Mouse (Mus musculus) liver, postnatal 0 days (tissue): ENCODE data around the gene Bad. TPM values are rescaled to one million over a fixed set of nuclear protein-coding genes. Genes with fewer than 3 reads are reported as not detected.

Experiments
- ATAC-seq: fragments of 200-750 bp; cut with Nextera tagmentation; 2 replicates; pipeline ENCODE4 v1.8.0; 2017; ENCODE audit warnings: mild to moderate bottlenecking, moderate library complexity
- DNase-seq: peaks from one replicate; pipeline ENCODE4 v3.0.0-alpha.2; 2016
- H3K27ac ChIP-seq: fragments of 300-500 bp; sonication (generic); 2 replicates; pipeline ENCODE4 v1.5.1; 2014; ENCODE audit warnings: antibody characterized with exemption, moderate library complexity, mild to moderate bottlenecking, low read depth
- H3K27me3 ChIP-seq: fragments of 300-500 bp; sonication (generic); 2 replicates; pipeline ENCODE4 v1.6.1; 2014; ENCODE audit warnings: low read length, control low read depth, mixed read lengths; ENCODE audit not compliant: insufficient read depth
- H3K36me3 ChIP-seq: fragments of 300-500 bp; sonication (generic); replicated peaks from 2 replicates; pipeline ENCODE4 v1.6.1; 2014; ENCODE audit warnings: mild to moderate bottlenecking, control low read depth, low read length, moderate library complexity, mixed read lengths; ENCODE audit not compliant: insufficient read depth
- H3K4me1 ChIP-seq: fragments of 300-500 bp; sonication (generic); 2 replicates; pipeline ENCODE4 v1.6.1; 2014; ENCODE audit warnings: antibody characterized with exemption, mild to moderate bottlenecking, control low read depth; ENCODE audit not compliant: insufficient read depth
- H3K4me2 ChIP-seq: fragments of 300-500 bp; sonication (generic); 2 replicates; pipeline ENCODE4 v1.6.1; 2014; ENCODE audit warnings: low read depth, mild to moderate bottlenecking, low read length, moderate library complexity, mixed read lengths
- H3K4me3 ChIP-seq: fragments of 300-500 bp; sonication (generic); 2 replicates; pipeline ENCODE4 v1.5.1; 2014; ENCODE audit warnings: low read depth, low read length
- H3K9ac ChIP-seq: fragments of 300-500 bp; sonication (generic); replicated peaks from 2 replicates; pipeline ENCODE4 v1.6.1; 2014; ENCODE audit warnings: mild to moderate bottlenecking, moderate library complexity
- H3K9me3 ChIP-seq: fragments of 300-500 bp; sonication (generic); 2 replicates; pipeline ENCODE4 v1.6.1; 2016; ENCODE audit warnings: mild to moderate bottlenecking, control low read depth, low read length, mixed read lengths
- CTCF ChIP-seq: sonication (generic); IDR thresholded peaks from 2 replicates; pipeline ENCODE4 v1.5.1; 2016; ENCODE audit warnings: antibody characterized with exemption, low read depth
- EP300 ChIP-seq: IDR thresholded peaks from 2 replicates; pipeline ENCODE4 v1.6.1; 2016; ENCODE audit warnings: antibody characterized with exemption, low read depth, mild to moderate bottlenecking
- WGBS: fragments of 180-500 bp; shearing (Covaris S2); extraction: QIAGEN DNeasy Blood & Tissue Kit; methylation state at CpG from one replicate; pipeline ENCODE4 v1.1.7; 2014; ENCODE audit not compliant: insufficient replicate concordance; 5-methylcytosine and 5-hydroxymethylcytosine counted together
- polyA plus RNA-seq: library from polyadenylated mRNA; unstranded; fragments of >200 nt; fragmentation: Nextera tagmentation; extraction: Ambion mirVana; gene quantifications from 2 replicates; pipeline ENCODE4 v1.2.1, GENCODE M21; 2015

Gene Bad
- polyA plus RNA-seq, 1 experiment from 2014 or later, result 30.6 TPM

DNA sequence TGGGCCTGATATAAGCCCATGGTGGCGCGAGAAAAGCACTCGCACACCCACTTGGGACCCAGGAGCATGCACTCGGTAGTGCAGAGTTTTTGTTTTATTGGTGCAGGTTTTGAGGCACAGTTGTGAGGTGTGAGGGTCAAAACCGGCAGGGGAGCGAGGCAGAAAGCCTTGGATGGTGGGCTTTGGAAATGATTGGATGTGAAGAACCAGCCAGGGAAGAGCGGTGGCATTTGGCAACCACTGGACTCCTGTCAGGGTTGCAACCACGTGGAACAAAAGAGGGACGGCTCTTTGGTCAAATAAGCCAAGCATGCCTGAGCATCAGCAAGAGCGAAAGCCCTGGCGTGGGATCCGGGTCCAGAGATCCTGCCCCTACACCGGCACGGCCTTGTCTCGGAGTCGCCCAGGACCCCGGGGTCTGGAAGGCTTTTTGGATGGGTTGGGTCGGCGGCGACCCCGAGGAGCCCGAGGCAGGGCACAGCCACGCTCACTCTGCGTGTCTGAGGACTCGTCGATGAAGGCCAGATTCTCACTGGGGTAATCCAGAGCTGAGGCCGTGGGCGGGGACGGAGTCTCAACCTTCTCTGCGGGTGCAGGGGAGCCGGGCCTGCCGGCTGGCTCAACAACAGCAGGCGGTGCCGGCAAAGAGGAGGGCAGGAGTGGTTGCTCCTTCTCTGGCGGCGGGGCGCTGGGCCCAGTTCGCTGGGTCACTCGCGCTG lies 15.9 kb upstream of the Bad start:
- ATAC-seq, result no peak
- no peak for TF ChIP-seq EP300
- no peak for TF ChIP-seq CTCF
- WGBS, result 19% methylated on average over 40 of the region's 40 CpGs
- no peak overlapping the region for H3K4me2 ChIP-seq
- no peak for DNase-seq
- no peak overlapping the region for H3K27ac ChIP-seq
- no peaks in the 10 kb centered on the region for H3K36me3 ChIP-seq
- H3K4me1 ChIP-seq, result peaks cover 23% of the 10 kb centered on the region
- H3K27me3 ChIP-seq, result peaks cover 55% of the 10 kb centered on the region
- H3K9me3 ChIP-seq, result no peaks in the 10 kb centered on the region
- H3K9ac ChIP-seq, result no peak overlapping the region
- peak overlapping the region; percentile 6 for H3K4me3 ChIP-seq

GRCm38 (mm10) chr19:6926559-6927255 lies 15.0 kb upstream of the Bad start:
- H3K4me3 ChIP-seq, result 0 out of 2 replicates have a peak overlapping the region, but pooled peaks have one; percentile 0
- H3K9me3 ChIP-seq, result no peaks in the 10 kb centered on the region
- ATAC-seq (no peak), DNase-seq (no peak)
- no peaks in the 10 kb centered on the region for H3K36me3 ChIP-seq
- peaks cover 21% of the 10 kb centered on the region for H3K4me1 ChIP-seq
- no peak overlapping the region for H3K27ac ChIP-seq
- H3K4me2 ChIP-seq, result peak overlapping the region; percentile 5; the same call in 1 of the 2 replicates
- WGBS, result 15% methylated on average over 26 of the region's 26 CpGs
- H3K27me3 ChIP-seq, result peaks cover 59% of the 10 kb centered on the region
- TF ChIP-seq CTCF (no peak), EP300 (no peak)
- no peak overlapping the region for H3K9ac ChIP-seq

- Histone ChIP-seq H3K27ac (no peak overlapping the region), H3K4me2 (no peak overlapping the region), H3K36me3 (no peaks in the 10 kb centered on the region), H3K4me1 (peaks cover 14% of the 10 kb centered on the region; the same call in 1 of the 2 replicates), H3K9me3 (no peaks in the 10 kb centered on the region), H3K27me3 (peaks cover 73% of the 10 kb centered on the region), H3K9ac (no peak overlapping the region), H3K4me3 (no peak overlapping the region)
- DNase-seq (no peak), ATAC-seq (no peak)
- no peak for TF ChIP-seq CTCF
- no peak for TF ChIP-seq EP300
- 26% methylated on average over 9 of the region's 9 CpGs for WGBS
Observed at GRCm38 (mm10) chr19:6928080-6928479, 13.6 kb upstream of the Bad start.

DNA sequence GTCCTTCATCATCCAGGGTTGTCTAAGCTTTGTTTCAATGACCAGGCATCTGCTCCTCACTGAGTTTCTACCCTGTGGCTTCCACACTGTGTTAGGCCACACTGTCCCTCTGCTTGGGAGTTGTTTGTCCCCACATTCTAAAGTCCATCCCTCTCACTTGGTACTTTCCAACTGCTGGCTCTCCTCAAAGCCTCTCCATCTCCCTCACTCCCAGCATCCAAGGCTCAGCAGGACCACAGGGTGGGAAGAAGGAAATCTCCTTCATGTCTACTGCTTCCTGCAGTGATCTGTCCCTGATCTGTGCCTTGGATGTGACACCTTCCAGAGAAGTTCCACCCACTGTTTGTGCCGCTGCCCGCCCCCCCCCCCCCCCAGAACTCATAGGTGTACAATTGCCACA lies 10.7 kb upstream of the Bad start:
- Histone ChIP-seq H3K9me3 (no peaks in the 10 kb centered on the region), H3K9ac (no peak overlapping the region), H3K36me3 (no peaks in the 10 kb centered on the region), H3K4me3 (no peak overlapping the region), H3K4me1 (peaks cover 9% of the 10 kb centered on the region), H3K27me3 (peaks cover 82% of the 10 kb centered on the region), H3K27ac (no peak overlapping the region), H3K4me2 (no peak overlapping the region)
- WGBS, result 0% methylated on average over 1 of the region's 2 CpGs
- TF ChIP-seq EP300 (no peak), CTCF (no peak)
- no peak for ATAC-seq
- DNase-seq, result no peak

- DNase-seq, result no peak
- WGBS, result 57% methylated on average over 1 of the region's 1 CpGs
- Histone ChIP-seq H3K36me3 (no peaks in the 10 kb centered on the region), H3K9me3 (no peaks in the 10 kb centered on the region), H3K4me3 (no peak overlapping the region), H3K27ac (no peak overlapping the region), H3K9ac (no peak overlapping the region), H3K4me1 (peaks cover 6% of the 10 kb centered on the region), H3K27me3 (peaks cover 73% of the 10 kb centered on the region), H3K4me2 (no peak overlapping the region)
- no peak for TF ChIP-seq EP300
- TF ChIP-seq CTCF, result no peak
- ATAC-seq, result peak; percentile 55; the same call in 1 of the 2 replicates
Observed at GRCm38 (mm10) chr19:6932018-6932417, 9.6 kb upstream of the Bad start.

- no peak overlapping the region for H3K4me2 ChIP-seq
Observed at GRCm38 (mm10) chr19:6933102-6933435, 8.6 kb upstream of the Bad start.

More at GRCm38 (mm10) chr19:6933102-6933435, 8.6 kb upstream of the Bad start:
- H3K9me3 ChIP-seq, result no peaks in the 10 kb centered on the region
- peaks cover 6% of the 10 kb centered on the region for H3K4me1 ChIP-seq
- TF ChIP-seq CTCF, result no peak
- TF ChIP-seq EP300, result no peak
- no peaks in the 10 kb centered on the region for H3K36me3 ChIP-seq
- no peak overlapping the region for H3K9ac ChIP-seq
- H3K27me3 ChIP-seq, result peaks cover 63% of the 10 kb centered on the region
- no peak overlapping the region for H3K27ac ChIP-seq
- DNase-seq (no peak), ATAC-seq (no peak)
- peak overlapping the region; percentile 38; the same call in 1 of the 2 replicates for H3K4me3 ChIP-seq
- 37% methylated on average over 4 of the region's 4 CpGs for WGBS
